Mouse (Mus musculus): ENCODE measurements around the gene Foxm1. TPM values are rescaled to one million over a fixed set of nuclear protein-coding genes. Genes with fewer than 3 reads are reported as not detected.

Gene Foxm1
- polyA plus RNA-seq, 1 experiment from 2014 or later = 50.9 TPM

- ATAC-seq (ENCODE audit: insufficient number of reproducible peaks, low FRiP score, low TSS enrichment, low read depth) (no peak), DNase-seq (ENCODE audit: low spot score) (no peak)
- H3K4me1 ChIP-seq (ENCODE audit: control insufficient read depth, insufficient read depth, low read length) = 0 out of 2 replicates have a peak, but pooled peaks cover 4% of the 10 kb centered on the region
- 52% methylated on average over 15 of the region's 16 CpGs for WGBS
- H3K4me3 ChIP-seq (ENCODE audit: low read depth, low read length) = peak overlapping the region; percentile 65
- no peaks in the 10 kb centered on the region for H3K9me3 ChIP-seq (ENCODE audit: control insufficient read depth, low read length)
- no peaks in the 10 kb centered on the region for H3K27me3 ChIP-seq (ENCODE audit: control insufficient read depth, insufficient read depth, low read length)
- peaks cover 4% of the 10 kb centered on the region; the same call in 1 of the 2 replicates for H3K36me3 ChIP-seq (ENCODE audit: control insufficient read depth, insufficient read depth, low read length)
- no peak overlapping the region for H3K27ac ChIP-seq (replicated peaks; ENCODE audit: low read depth, low read length)
- H3K4me2 ChIP-seq (ENCODE audit: low read depth, severe bottlenecking) = peak overlapping the region; percentile 68
- H3K9ac ChIP-seq (ENCODE audit: low read length) = peak overlapping the region; percentile 77
Measured at GRCm38 (mm10) chr6:128423496-128424268, 60.9 kb downstream of the Foxm1 start.

GRCm38 (mm10) chr6:128424269-128425019 lies 61.7 kb downstream of the Foxm1 start, which contains the start of gene Itfg2:
Gene Itfg2 (minus strand): TSS chr6:128424931.
- Histone ChIP-seq H3K4me3 (ENCODE audit: low read depth, low read length) (peak within 1 kb of the TSS; percentile 65), H3K27me3 (ENCODE audit: control insufficient read depth, insufficient read depth, low read length) (no peaks in the 10 kb centered on the region), H3K9me3 (ENCODE audit: control insufficient read depth, low read length) (no peaks in the 10 kb centered on the region), H3K4me1 (ENCODE audit: control insufficient read depth, insufficient read depth, low read length) (0 out of 2 replicates have a peak, but pooled peaks cover 4% of the 10 kb centered on the region), H3K27ac (replicated peaks; ENCODE audit: low read depth, low read length) (peak within 1 kb of the TSS; percentile 86), H3K36me3 (ENCODE audit: control insufficient read depth, insufficient read depth, low read length) (peaks cover 9% of the 10 kb centered on the region; the same call in 1 of the 2 replicates), H3K9ac (ENCODE audit: low read length) (peak within 1 kb of the TSS; percentile 77), H3K4me2 (ENCODE audit: low read depth, severe bottlenecking) (peak within 1 kb of the TSS; percentile 68)
- DNase-seq (ENCODE audit: low spot score) (peak; percentile 94), ATAC-seq (ENCODE audit: insufficient number of reproducible peaks, low FRiP score, low TSS enrichment, low read depth) (peak; percentile 93)
- WGBS = under 1% methylated on average over 42 of the region's 42 CpGs

- H3K9me3 ChIP-seq (ENCODE audit: control insufficient read depth, low read length) = no peaks in the 10 kb centered on the region
- H3K9ac ChIP-seq (ENCODE audit: low read length) = peak overlapping the region; percentile 77; the same call in 1 of the 2 replicates
- H3K27ac ChIP-seq (replicated peaks; ENCODE audit: low read depth, low read length) = peak overlapping the region; percentile 86; the same call in 1 of the 2 replicates
- no peaks in the 10 kb centered on the region for H3K27me3 ChIP-seq (ENCODE audit: control insufficient read depth, insufficient read depth, low read length)
- DNase-seq (ENCODE audit: low spot score) (no peak), ATAC-seq (ENCODE audit: insufficient number of reproducible peaks, low FRiP score, low TSS enrichment, low read depth) (no peak)
- peaks cover 13% of the 10 kb centered on the region; the same call in 1 of the 2 replicates for H3K36me3 ChIP-seq (ENCODE audit: control insufficient read depth, insufficient read depth, low read length)
- 0 out of 2 replicates have a peak, but pooled peaks cover 4% of the 10 kb centered on the region for H3K4me1 ChIP-seq (ENCODE audit: control insufficient read depth, insufficient read depth, low read length)
- peak overlapping the region; percentile 68 for H3K4me2 ChIP-seq (ENCODE audit: low read depth, severe bottlenecking)
- WGBS = 18% methylated on average over 9 of the region's 9 CpGs
- peak overlapping the region; percentile 65 for H3K4me3 ChIP-seq (ENCODE audit: low read depth, low read length)
Measured at GRCm38 (mm10) chr6:128425046-128425445, 62.3 kb downstream of the Foxm1 start.

Other genes with a start within 250 kb of the Foxm1 start
- 68.2 and 77.2 TPM in 2 replicates for gene Tspan9, start 219.4 kb upstream of the Foxm1 start, polyA plus RNA-seq (2014; fragmentation: Nextera tagmentation; extraction: Ambion mirVana)
- gene Tead4, start 62.1 kb upstream of the Foxm1 start, polyA plus RNA-seq (2014; fragmentation: Nextera tagmentation; extraction: Ambion mirVana) = 1.3 and 2.1 TPM in 2 replicates
- 21.4 and 22.3 TPM in 2 replicates for gene Tulp3, start 7.1 kb upstream of the Foxm1 start, polyA plus RNA-seq (2014; fragmentation: Nextera tagmentation; extraction: Ambion mirVana)
- gene Rhno1, start 56 bp upstream of the Foxm1 start, polyA plus RNA-seq (2014; fragmentation: Nextera tagmentation; extraction: Ambion mirVana) = 190 and 195 TPM in 2 replicates
- gene Tex52, start 12.5 kb downstream of the Foxm1 start, polyA plus RNA-seq (2014; fragmentation: Nextera tagmentation; extraction: Ambion mirVana) = 0.33 TPM in 1 of 2 replicates, not detected in the other
- not detected in 2 replicates for gene Gm44596, start 12.5 kb downstream of the Foxm1 start, polyA plus RNA-seq (2014; fragmentation: Nextera tagmentation; extraction: Ambion mirVana)
- 2.1 TPM in 2 replicates for gene Nrip2, start 36.3 kb downstream of the Foxm1 start, polyA plus RNA-seq (2014; fragmentation: Nextera tagmentation; extraction: Ambion mirVana)
- 35.0 and 35.3 TPM in 2 replicates for gene Itfg2, start 62.0 kb downstream of the Foxm1 start, polyA plus RNA-seq (2014; fragmentation: Nextera tagmentation; extraction: Ambion mirVana)
- gene Fkbp4, start 75.7 kb downstream of the Foxm1 start, polyA plus RNA-seq (2014; fragmentation: Nextera tagmentation; extraction: Ambion mirVana) = 671 and 692 TPM in 2 replicates
- gene Pzp, start 163.8 kb downstream of the Foxm1 start, polyA plus RNA-seq (2014; fragmentation: Nextera tagmentation; extraction: Ambion mirVana) = 0.03 TPM in 1 of 2 replicates, not detected in the other
- not detected in 2 replicates for gene A2ml1, start 218.6 kb downstream of the Foxm1 start, polyA plus RNA-seq (2014; fragmentation: Nextera tagmentation; extraction: Ambion mirVana)

Measured in limb, embryonic 11.5 days (tissue).